Mouse (Mus musculus) gastrocnemius, adult 8-10 months (tissue): ENCODE results near the gene Slc27a5. TPM values are rescaled to one million over a fixed set of nuclear protein-coding genes. Genes with fewer than 3 reads are reported as not detected.

ENCODE experiments used
- total RNA-seq, 4 experiments: library from RNA; stranded (reverse); gene quantifications; 2 replicates each; pipeline ENCODE4 v1.2.4; 2022

The Slc27a5 gene
- total RNA-seq, 4 experiments from 2014 or later = 0.16 TPM; not detected in 3

Other genes starting within 250 kb of the Slc27a5 start
- 1 to 10 TPM in 2 of 4 experiments, under 1 TPM in 2; 0.46 to 1.3 (median 0.86) TPM for gene Zscan18, start 194.6 kb downstream of the Slc27a5 start, total RNA-seq
- 1 to 10 TPM; 2.9 to 5.8 (median 4.5) TPM for gene Zfp329, start 179.3 kb downstream of the Slc27a5 start, total RNA-seq
- 10 to 100 TPM; 11.9 to 17.2 (median 13.9) TPM for gene Zfp110, start 163.4 kb downstream of the Slc27a5 start, total RNA-seq
- gene Zfp128, start 117.0 kb downstream of the Slc27a5 start, total RNA-seq = 1 to 10 TPM; 1.7 to 2.2 (median 2.1) TPM
- 1 to 10 TPM; 3.2 to 3.7 (median 3.4) TPM for gene Zscan22, start 100.4 kb downstream of the Slc27a5 start, total RNA-seq
- gene Rps5, start 75.9 kb downstream of the Slc27a5 start, total RNA-seq = 100 to 1,000 TPM; 635 to 741 (median 657) TPM
- under 1 TPM; 0.19 to 0.51 (median 0.42) TPM for gene Rnf225, start 70.8 kb downstream of the Slc27a5 start, total RNA-seq
- 1 to 10 TPM; 1.3 to 2.7 (median 1.6) TPM for gene Zfp324, start 32.4 kb downstream of the Slc27a5 start, total RNA-seq
- 1 to 10 TPM; 1.1 to 2.3 (median 2.2) TPM for gene Zfp446, start 20.3 kb downstream of the Slc27a5 start, total RNA-seq
- 10 to 100 TPM; 58.7 to 75.7 (median 62.7) TPM for gene Trim28, start 922 bp upstream of the Slc27a5 start, total RNA-seq
- gene Zbtb45, start 11.8 kb upstream of the Slc27a5 start, total RNA-seq = 1 to 10 TPM; 2.5 to 3.6 (median 2.8) TPM
- gene Chmp2a, start 36.6 kb upstream of the Slc27a5 start, total RNA-seq = 100 to 1,000 TPM in 1 of 4 experiments, 10 to 100 TPM in 3; 85.5 to 101 (median 92.9) TPM
- gene Ube2m, start 40.1 kb upstream of the Slc27a5 start, total RNA-seq = 100 to 1,000 TPM; 139 to 166 (median 147) TPM
- 1 to 10 TPM in 1 of 4 experiments, under 1 TPM in 3; 0.46 to 1.2 (median 0.73) TPM for gene Mzf1, start 56.6 kb upstream of the Slc27a5 start, total RNA-seq
- gene Vmn1r85, start 97.0 kb upstream of the Slc27a5 start, total RNA-seq = not detected
- not detected for gene Vmn1r86, start 121.7 kb upstream of the Slc27a5 start, total RNA-seq
- gene Vmn1r87, start 142.0 kb upstream of the Slc27a5 start, total RNA-seq = not detected
- gene Vmn1r88, start 161.4 kb upstream of the Slc27a5 start, total RNA-seq = under 1 TPM; 0.05 to 0.10 (median 0.07) TPM
- not detected for gene Vmn1r89, start 214.8 kb upstream of the Slc27a5 start, total RNA-seq